Mouse (Mus musculus): ENCODE results near the gene Mctp1.

Mctp1 gene

DNA sequence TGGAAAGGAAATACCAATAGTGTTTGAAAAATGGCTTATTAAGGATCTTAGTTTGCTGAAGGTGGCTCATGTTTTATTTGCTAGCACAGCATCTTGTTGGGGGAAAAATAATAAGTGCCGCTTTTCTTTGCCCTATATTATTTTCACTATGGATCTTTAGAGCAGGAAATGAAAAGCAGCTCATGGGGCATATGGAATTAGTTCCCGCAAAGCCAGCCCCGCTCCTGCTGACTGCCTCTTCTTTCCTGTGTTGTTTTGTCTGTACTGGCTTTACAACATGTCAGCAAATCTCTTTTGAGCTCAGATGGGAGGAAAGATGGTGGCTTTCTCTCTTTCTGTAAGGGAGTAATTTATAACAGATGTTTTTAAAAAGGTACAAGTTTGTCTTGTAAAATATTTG, 618.3 kb downstream of the Mctp1 start:
- DNase-seq, result no peak

DNA sequence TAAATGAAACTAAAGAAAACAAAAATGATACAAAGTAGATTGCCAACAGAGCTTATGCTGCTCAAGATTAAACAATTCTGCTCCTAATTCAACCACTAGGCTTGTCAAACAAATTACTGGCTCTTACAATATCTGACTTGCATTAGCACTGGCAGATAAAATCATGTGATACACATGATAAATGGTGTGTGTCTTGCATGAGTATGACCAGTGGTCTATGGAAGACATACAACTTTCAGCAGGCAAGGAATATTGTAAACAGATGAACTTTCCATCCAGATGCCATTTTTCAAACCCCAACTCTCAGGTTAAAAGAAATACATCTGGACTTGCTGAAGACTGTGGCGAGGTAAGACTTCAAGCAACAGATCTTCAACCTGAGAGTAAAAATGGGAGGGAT, 619.3 kb downstream of the Mctp1 start:
- DNase-seq, result no peak

DNA sequence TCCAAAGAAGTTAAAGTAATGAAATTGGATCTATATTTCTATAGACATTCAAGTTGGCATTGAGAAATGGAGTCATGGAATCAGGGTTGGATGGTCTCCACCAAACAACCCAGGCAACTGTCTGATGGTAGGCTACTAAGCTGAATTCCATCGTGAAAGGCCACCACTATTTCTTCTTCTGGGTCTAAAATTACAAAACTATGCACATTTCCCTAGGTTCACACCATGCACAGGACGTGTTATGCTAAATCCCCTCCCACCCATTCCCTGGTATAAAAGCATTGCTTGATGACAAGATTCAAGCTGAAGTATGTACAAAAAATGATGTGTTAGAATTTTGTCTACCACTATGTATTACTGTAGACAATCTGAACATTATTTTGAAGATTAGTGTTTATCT, 634.5 kb downstream of the Mctp1 start:
- no peak for DNase-seq

DNA sequence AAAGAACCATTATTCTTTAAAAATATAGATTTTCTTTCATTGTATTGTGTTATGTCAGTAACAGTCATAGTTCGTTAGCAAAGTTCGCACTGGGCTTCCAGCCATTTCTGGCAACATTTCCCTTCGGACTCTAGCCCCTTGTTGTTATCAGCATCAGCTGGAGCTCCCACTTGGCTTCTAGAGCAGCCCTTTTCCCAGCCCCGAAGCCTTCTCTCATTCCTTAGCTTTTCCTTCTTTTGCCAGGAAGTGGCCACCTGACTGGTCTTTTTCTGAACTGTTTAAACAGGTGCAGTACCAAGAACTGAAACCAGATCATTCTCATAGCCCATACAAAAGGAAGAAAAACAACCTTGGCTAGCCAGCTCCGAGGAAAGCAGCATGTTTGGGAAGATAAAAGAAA, 645.3 kb downstream of the Mctp1 start:
- no peak for DNase-seq

DNA sequence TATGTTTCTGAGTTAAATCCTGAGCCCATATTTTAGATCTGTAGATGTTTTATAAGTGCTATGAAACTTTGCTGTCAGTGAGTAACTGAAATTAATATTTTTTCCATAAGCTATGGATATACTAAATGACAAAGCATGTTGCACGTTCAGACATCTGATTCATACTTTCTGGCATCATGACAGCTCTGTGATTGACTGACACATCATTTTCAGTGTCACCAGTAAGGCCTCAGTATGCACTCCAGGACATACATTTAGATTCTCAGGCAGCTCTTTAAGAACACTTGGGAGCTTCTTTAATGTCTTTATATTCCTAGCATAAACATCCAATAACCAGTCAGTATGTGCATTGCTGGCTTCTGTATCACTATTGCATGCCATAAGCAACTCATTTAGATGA, 659.0 kb downstream of the Mctp1 start:
- DNase-seq, result no peak

DNA sequence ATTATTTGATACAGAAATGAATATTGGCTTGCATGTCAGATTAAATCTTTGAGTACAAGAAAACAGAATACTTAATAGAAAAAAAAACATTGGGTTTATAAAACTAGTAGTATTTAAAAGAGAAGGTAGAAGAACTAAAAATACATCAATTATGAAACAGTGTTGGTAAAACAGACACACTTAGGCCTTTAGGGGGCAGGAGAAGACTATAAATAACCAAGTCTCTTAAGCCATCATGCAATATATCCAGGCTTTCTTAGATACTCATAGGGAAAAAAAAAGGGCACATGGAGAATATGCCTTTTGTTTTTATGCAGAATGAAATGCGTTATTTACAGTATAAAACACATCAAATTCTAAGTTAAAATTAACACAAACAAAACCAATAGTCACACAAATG, 661.0 kb downstream of the Mctp1 start:
- no peak for DNase-seq

DNA sequence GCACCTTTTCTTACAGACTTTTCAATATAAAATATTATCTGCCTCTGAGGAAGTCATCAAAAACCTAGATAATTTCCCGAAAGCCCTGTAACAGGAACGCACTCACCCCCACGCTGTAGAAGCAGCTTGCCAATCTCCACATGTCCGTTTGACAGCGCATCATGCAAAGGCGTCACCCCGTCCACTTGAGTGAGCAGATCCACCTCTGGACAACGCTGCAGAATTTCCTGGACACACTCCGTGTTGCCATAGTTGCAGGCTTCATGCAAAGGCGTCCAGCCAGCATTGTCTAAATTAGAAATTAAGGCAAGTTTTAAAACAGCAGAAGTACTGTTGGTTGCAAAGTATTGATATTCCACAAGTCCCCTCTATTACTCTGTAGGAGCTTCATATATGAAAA, 662.1 kb downstream of the Mctp1 start:
- no peak for DNase-seq

DNA sequence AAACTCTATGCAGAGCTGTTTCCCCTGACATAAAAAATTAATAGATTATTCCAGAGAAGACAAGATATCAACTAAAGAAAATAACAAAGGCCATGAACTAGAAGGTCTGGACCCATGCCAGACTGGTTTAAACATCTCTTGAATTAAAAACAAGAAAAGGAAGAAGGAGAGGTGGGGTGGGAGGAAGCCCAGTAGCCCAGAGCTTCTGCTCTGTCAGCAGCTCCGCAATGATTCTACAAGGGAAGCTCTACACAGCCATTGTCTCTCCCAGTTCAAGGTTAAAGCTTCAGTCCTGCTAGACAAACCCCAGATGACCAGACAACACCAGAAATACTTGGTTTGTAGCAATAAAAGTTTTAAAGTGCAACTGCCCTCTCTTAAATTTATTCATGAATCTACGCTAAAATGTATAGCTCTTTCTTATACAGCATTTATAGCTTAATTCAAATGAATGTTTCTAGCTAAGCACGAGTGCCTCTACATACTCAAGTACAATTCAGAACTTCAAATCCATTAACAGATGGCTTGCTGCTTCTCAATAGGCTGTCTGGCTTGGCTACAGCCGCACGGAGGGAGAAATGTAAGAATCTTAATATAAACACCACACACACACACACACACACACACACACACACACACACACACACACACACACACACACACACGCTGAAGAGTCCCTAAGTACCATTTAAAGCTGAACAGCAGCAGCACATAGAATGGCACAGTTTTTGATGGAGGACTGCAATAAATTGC, 663.0 kb downstream of the Mctp1 start:
- no peak for DNase-seq

DNA sequence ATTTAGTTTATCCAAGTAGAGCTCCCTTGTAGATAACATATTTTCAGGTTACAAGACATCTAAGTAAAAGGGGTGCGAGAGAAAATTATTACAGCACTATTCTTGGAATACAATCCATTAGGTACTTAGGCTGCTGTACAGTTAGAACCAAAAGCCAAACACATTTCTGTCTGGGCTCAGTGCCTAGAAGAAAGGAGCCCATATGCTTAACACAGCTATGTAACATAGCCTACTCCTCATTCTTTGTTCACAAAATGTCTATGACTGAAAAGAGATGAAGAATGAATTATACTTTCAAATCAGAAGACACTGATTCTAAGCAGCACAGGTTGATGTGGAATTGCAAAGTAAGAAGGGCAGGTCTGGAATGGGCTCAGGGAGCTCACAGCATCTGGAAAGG, 664.1 kb downstream of the Mctp1 start:
- peak; percentile 36 for DNase-seq

DNA sequence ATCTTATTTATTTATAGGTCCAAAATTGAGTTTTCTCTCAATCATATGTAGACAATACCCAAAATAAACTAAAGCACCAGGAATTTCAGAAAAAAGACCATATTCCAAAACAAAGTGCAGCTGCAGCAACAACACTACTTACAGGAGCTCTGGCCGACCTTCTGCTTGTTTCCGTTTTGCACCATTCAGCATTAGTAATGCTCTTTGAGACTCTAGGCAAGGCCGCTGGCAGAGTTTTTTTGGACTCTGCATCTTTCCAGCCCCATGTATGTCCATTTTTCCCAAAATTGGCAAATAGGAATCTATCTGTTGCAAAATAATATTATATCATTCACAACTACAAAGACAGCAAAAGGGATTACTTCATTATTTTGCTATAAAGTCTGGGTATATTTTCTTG, 665.4 kb downstream of the Mctp1 start:
- DNase-seq, result no peak

DNA sequence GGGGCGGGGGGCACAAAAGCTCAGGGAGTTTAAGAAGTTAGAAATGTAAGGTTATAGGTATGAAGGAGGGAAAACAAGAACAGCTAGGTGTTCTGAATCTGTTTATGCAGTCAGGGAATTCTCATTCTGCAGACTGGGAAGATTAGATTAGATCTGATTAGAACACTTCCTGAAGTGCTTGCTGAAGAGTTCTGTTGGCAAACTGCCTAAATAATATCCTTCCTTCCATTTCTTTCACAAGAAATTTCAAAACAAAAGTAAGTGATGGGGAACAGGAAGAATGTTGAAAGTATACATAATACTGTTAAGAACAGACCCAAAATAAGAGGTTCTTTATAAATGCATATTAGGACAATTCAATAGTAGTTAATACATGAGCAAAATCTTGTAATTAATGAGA, 678.9 kb downstream of the Mctp1 start:
- DNase-seq, result no peak

DNA sequence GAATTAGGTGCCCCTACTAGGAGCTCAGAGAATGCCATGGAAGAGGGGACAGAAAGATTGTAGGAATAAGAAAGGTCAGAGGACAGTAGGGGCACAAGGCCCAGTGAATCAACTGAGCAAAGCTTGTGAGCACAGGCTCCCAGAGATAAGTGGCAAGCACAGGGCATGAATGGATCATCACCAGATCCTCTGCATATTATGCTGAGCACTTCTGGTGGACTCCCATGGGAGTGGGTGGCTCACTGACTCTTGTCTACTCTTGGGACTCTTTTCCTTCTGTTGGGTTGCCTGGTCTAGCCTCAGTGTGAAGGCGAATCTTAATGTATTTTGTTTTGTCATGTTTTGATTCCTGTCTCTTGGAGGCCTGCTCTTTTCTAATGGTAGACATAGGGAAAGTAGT, 684.5 kb downstream of the Mctp1 start:
- no peak for DNase-seq

DNA sequence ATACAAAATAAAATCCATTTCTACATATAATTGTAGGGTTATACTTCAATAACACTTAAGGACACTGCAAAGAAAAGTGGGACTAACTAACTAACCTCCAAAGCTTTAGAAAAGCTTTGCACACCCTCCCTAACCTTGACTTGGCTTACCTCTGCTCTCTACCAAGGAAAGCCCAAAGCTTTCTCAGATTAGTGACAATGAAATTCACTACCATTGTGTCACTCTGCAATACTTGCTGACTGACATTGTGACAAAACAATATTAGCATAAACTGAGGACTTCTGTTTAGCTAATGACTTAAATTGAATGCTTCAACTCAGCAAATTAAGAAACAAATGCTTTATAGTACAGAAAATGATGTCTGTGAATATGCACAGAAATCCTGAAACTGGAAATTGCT, 687.7 kb downstream of the Mctp1 start:
- no peak for DNase-seq
